Mouse (Mus musculus) lung, adult 2 months (tissue): ENCODE measurements at regions not wholly inside any gene's neighbourhood (a gene's known extent, or its start where the extent isn't known, plus 50 kb on each side); places are given as distances from the start of the nearest gene placed in this dataset.

Source experiments
- CTCF ChIP-seq: fragments of 200-500 bp; IDR thresholded peaks from 2 replicates; pipeline ENCODE4 v1.5.1; 2011; ENCODE audit warnings: mild to moderate bottlenecking, low read length, control low read depth; ENCODE audit not compliant: insufficient read depth
- POLR2A ChIP-seq: fragments of 200-500 bp; IDR thresholded peaks from 2 replicates; pipeline ENCODE4 v1.6.1; 2011; ENCODE audit warnings: low read depth, mild to moderate bottlenecking, control low read depth, low read length, borderline replicate concordance; ENCODE audit errors: extremely low read depth

DNA sequence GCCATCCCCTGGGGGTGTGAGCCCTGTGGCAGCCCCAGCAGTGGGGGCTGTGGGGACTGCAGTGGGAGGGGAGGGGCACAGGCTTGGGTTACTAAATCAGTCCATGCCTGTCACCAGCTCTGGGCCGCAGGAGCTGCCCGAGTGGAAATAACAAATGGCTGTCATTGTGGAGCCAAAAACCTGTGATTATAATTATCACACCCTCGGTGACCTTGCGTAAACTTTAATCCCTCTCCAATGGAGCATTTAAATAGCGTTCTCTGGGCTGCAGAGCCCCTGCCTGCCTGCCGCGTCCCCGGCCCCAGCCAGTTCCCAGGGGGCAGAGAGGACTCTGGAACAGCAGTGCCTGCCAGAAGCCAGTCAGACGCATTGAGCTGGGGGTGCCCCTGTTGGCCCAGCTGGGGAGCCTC, 54.4 kb upstream of the Nkx1-1 start:
- TF ChIP-seq POLR2A, result no peak
- no peak for TF ChIP-seq CTCF
